Mouse (Mus musculus) stomach, postnatal 0 days (tissue): Measurements from ENCODE around the gene 4930516K23Rik. TPM values are rescaled to one million over a fixed set of nuclear protein-coding genes. Genes with fewer than 3 reads are reported as not detected.

Experiments used
- ATAC-seq: fragments of 200-750 bp; cut with Nextera tagmentation; 2 replicates; pipeline ENCODE4 v1.8.0; 2017; ENCODE audit not compliant: low FRiP score, low TSS enrichment
- DNase-seq: peaks from one replicate; pipeline ENCODE4 v3.0.0-alpha.2; 2016; ENCODE audit warnings: low spot score
- H3K27ac ChIP-seq: fragments of 300-500 bp; sonication (generic); replicated peaks from 2 replicates; pipeline ENCODE4 v1.5.1; 2014; ENCODE audit warnings: mild to moderate bottlenecking, control low read depth
- H3K27me3 ChIP-seq: fragments of 300-500 bp; sonication (generic); 2 replicates; pipeline ENCODE4 v1.6.1; 2014; ENCODE audit warnings: low read length; ENCODE audit not compliant: control insufficient read depth, insufficient read depth
- H3K36me3 ChIP-seq: fragments of 300-500 bp; sonication (generic); 2 replicates; pipeline ENCODE4 v1.6.1; 2014; ENCODE audit warnings: low read length, mixed read lengths; ENCODE audit not compliant: control insufficient read depth, insufficient read depth
- H3K4me1 ChIP-seq: fragments of 300-500 bp; sonication (generic); replicated peaks from 2 replicates; pipeline ENCODE4 v1.6.1; 2014; ENCODE audit warnings: antibody characterized with exemption; ENCODE audit not compliant: control insufficient read depth, insufficient read depth
- H3K4me2 ChIP-seq: fragments of 300-500 bp; sonication (generic); replicated peaks from 2 replicates; pipeline ENCODE4 v1.6.1; 2014; ENCODE audit warnings: low read depth, mild to moderate bottlenecking, control low read depth, moderate library complexity
- H3K4me3 ChIP-seq: fragments of 300-500 bp; sonication (generic); 2 replicates; pipeline ENCODE4 v1.5.1; 2014; ENCODE audit warnings: low read depth, low read length, control low read depth
- H3K9ac ChIP-seq: fragments of 300-500 bp; sonication (generic); 2 replicates; pipeline ENCODE4 v1.6.1; 2014; ENCODE audit warnings: mild to moderate bottlenecking, low read length, control low read depth, mixed read lengths
- H3K9me3 ChIP-seq: fragments of 300-500 bp; sonication (generic); 2 replicates; pipeline ENCODE4 v1.6.1; 2016; ENCODE audit warnings: low read length; ENCODE audit not compliant: control insufficient read depth
- CTCF ChIP-seq: IDR thresholded peaks from 2 replicates; pipeline ENCODE4 v1.5.1; 2016; ENCODE audit warnings: antibody characterized with exemption, low read depth, mild to moderate bottlenecking, moderate library complexity
- EP300 ChIP-seq: optimal IDR thresholded peaks from 2 replicates; pipeline ENCODE3; 2016; ENCODE audit warnings: antibody characterized with exemption
- WGBS: fragments of 180-500 bp; shearing (Covaris S2); extraction: QIAGEN DNeasy Blood & Tissue Kit; methylation state at CpG from one replicate; pipeline ENCODE4 v1.1.7; 2014; 5-methylcytosine and 5-hydroxymethylcytosine counted together
- polyA plus RNA-seq: library from polyadenylated mRNA; unstranded; fragments of >200 nt; fragmentation: Nextera tagmentation; extraction: Ambion mirVana; gene quantifications from 2 replicates; pipeline ENCODE4 v1.2.1, GENCODE M21; 2015

Gene 4930516K23Rik
- polyA plus RNA-seq, 1 experiment from 2014 or later: not detected

DNA sequence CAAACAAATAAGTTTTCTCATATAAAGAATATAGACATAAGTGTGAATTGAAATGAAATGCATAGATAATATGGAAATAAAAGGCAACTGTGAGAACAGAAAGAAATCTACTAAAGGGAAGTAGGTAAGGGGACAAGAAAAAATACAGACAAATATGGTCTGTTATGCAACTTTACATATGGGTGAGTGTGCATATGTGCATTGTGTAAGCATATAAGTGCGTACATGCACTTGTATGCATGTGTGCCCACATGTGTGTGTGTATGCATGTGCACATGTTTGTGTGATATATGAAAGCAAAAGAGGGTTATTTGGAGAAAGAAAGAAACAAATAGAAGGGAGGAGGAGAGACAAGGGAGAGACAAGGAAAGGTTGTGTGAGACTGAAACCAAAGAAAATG lies 42.3 kb downstream of the 4930516K23Rik start:
- no peak for DNase-seq

DNA sequence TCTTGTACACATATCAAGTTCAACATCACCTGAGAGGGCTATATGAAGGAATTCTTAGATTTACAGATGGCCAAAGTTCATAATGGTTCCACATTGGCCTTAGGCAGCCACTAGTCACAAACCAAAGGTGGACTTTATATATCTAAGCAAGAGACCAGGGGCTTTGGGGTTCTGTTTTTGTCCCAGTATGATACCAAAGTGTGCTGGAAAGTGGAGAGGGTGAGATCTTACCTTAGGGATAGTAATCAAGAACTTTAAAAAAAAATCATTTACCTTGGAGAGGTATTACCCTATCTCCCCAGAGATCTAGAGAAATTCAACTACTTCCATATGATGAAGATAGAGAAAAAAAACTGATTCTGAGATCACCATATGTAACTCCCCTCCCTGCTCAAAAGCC lies 44.0 kb downstream of the 4930516K23Rik start, which contains the start of gene Olfr639:
Gene Olfr639, minus strand, starts transcription at position 101 of the 400 bp plus-strand sequence.
- Histone ChIP-seq H3K9me3 (no peaks in the 10 kb centered on the region), H3K36me3 (no peaks in the 10 kb centered on the region), H3K4me1 (no peaks in the 10 kb centered on the region), H3K27me3 (no peaks in the 10 kb centered on the region), H3K27ac (no peak within 1 kb of the TSS), H3K9ac (no peak within 1 kb of the TSS), H3K4me2 (no peak within 1 kb of the TSS), H3K4me3 (no peak within 1 kb of the TSS)
- TF ChIP-seq CTCF: no peak
- no peak for TF ChIP-seq EP300
- no peak for DNase-seq
- no peak for ATAC-seq

More for the DNA sequence above, 42.3 kb downstream of the 4930516K23Rik start:
- TF ChIP-seq CTCF (no peak), EP300 (no peak)
- no peak for ATAC-seq
- Histone ChIP-seq H3K9ac (no peak overlapping the region), H3K27ac (no peak overlapping the region), H3K27me3 (no peaks in the 10 kb centered on the region), H3K9me3 (no peaks in the 10 kb centered on the region), H3K4me2 (no peak overlapping the region), H3K4me1 (no peaks in the 10 kb centered on the region), H3K4me3 (no peak overlapping the region), H3K36me3 (no peaks in the 10 kb centered on the region)
- WGBS: 71% methylated on average over 1 of the region's 1 CpGs

Other genes starting within 250 kb of the 4930516K23Rik start
- 137 and 177 TPM in 2 replicates for gene Hbb-bt, start 247.4 kb downstream of the 4930516K23Rik start, polyA plus RNA-seq
- 597 and 747 TPM in 2 replicates for gene Hbb-bs, start 233.3 kb downstream of the 4930516K23Rik start, polyA plus RNA-seq
- not detected in 2 replicates for gene Hbb-bh2, start 220.9 kb downstream of the 4930516K23Rik start, polyA plus RNA-seq
- not detected in 2 replicates for gene Hbb-bh1, start 218.3 kb downstream of the 4930516K23Rik start, polyA plus RNA-seq
- gene Hbb-y, start 208.2 kb downstream of the 4930516K23Rik start, polyA plus RNA-seq: not detected in 2 replicates
- not detected in 2 replicates for gene Olfr66, start 175.2 kb downstream of the 4930516K23Rik start, polyA plus RNA-seq
- gene Olfr64, start 167.0 kb downstream of the 4930516K23Rik start, polyA plus RNA-seq: not detected in 2 replicates
- not detected in 2 replicates for gene Olfr65, start 158.0 kb downstream of the 4930516K23Rik start, polyA plus RNA-seq
- not detected in 2 replicates for gene Olfr631, start 132.6 kb downstream of the 4930516K23Rik start, polyA plus RNA-seq
- gene Olfr632, start 127.1 kb downstream of the 4930516K23Rik start, polyA plus RNA-seq: not detected in 2 replicates
- gene Olfr633, start 117.0 kb downstream of the 4930516K23Rik start, polyA plus RNA-seq: not detected in 2 replicates
- 0.01 TPM in 1 of 2 replicates, not detected in the other for gene Olfr635, start 90.3 kb downstream of the 4930516K23Rik start, polyA plus RNA-seq
- gene Olfr638, start 62.7 kb downstream of the 4930516K23Rik start, polyA plus RNA-seq: not detected in 2 replicates
- 0.01 TPM in 1 of 2 replicates, not detected in the other for gene Olfr639, start 44.1 kb downstream of the 4930516K23Rik start, polyA plus RNA-seq
- gene Olfr640, start 35.9 kb downstream of the 4930516K23Rik start, polyA plus RNA-seq: 0.04 TPM in 1 of 2 replicates, not detected in the other
- not detected in 2 replicates for gene Olfr641, start 26.0 kb downstream of the 4930516K23Rik start, polyA plus RNA-seq
- gene Olfr642, start 8.8 kb downstream of the 4930516K23Rik start, polyA plus RNA-seq: not detected in 2 replicates
- gene Olfr644, start 10.4 kb upstream of the 4930516K23Rik start, polyA plus RNA-seq: not detected in 2 replicates
- not detected in 2 replicates for gene Olfr645, start 24.0 kb upstream of the 4930516K23Rik start, polyA plus RNA-seq
- 0.11 TPM in 1 of 2 replicates, not detected in the other for gene Olfr646, start 43.4 kb upstream of the 4930516K23Rik start, polyA plus RNA-seq
- gene Ubqln5, start 68.4 kb upstream of the 4930516K23Rik start, polyA plus RNA-seq: not detected in 2 replicates
- not detected in 2 replicates for gene Olfr643, start 76.0 kb upstream of the 4930516K23Rik start, polyA plus RNA-seq
- gene Ubqln3, start 81.8 kb upstream of the 4930516K23Rik start, polyA plus RNA-seq: not detected in 2 replicates
- gene Ubqlnl, start 89.1 kb upstream of the 4930516K23Rik start, polyA plus RNA-seq: not detected in 2 replicates
- not detected in 2 replicates for gene Olfm5, start 103.4 kb upstream of the 4930516K23Rik start, polyA plus RNA-seq
- gene Olfr648, start 121.9 kb upstream of the 4930516K23Rik start, polyA plus RNA-seq: 0.07 and 0.08 TPM in 2 replicates
- gene Olfr649, start 134.5 kb upstream of the 4930516K23Rik start, polyA plus RNA-seq: not detected in 2 replicates
- gene Trim6, start 157.3 kb upstream of the 4930516K23Rik start, polyA plus RNA-seq: 0.74 and 0.83 TPM in 2 replicates
- gene Trim34a, start 183.0 kb upstream of the 4930516K23Rik start, polyA plus RNA-seq: 2.0 and 2.7 TPM in 2 replicates
- gene Trim5, start 226.6 kb upstream of the 4930516K23Rik start, polyA plus RNA-seq: 0.35 and 0.51 TPM in 2 replicates